Mouse (Mus musculus) adipocyte (in vitro differentiated cells): ENCODE results near the gene Sppl3.

Experiments
- DNase-seq: peaks from one replicate; pipeline ENCODE4 v3.0.0-alpha.2; 2016; ENCODE audit warnings: low spot score

Gene Sppl3

GRCm38 (mm10) chr5:115126578-115127312, 115.8 kb downstream of the Sppl3 start:
- no peak for DNase-seq

- no peak for DNase-seq
Measured at GRCm38 (mm10) chr5:115127421-115128179, 116.7 kb downstream of the Sppl3 start.

GRCm38 (mm10) chr5:115129328-115129727, 118.4 kb downstream of the Sppl3 start:
- DNase-seq = no peak

- no peak for DNase-seq
Measured at GRCm38 (mm10) chr5:115132465-115132864, 121.5 kb downstream of the Sppl3 start.

- DNase-seq = no peak
Measured at GRCm38 (mm10) chr5:115133358-115134066, 122.6 kb downstream of the Sppl3 start.

- DNase-seq = peak; percentile 93
Measured at GRCm38 (mm10) chr5:115134234-115135165, 123.6 kb downstream of the Sppl3 start, which contains the start of gene Unc119b. Gene Unc119b, minus strand, starts transcription at chr5:115134975.

GRCm38 (mm10) chr5:115139124-115139523, 128.2 kb downstream of the Sppl3 start:
- DNase-seq = no peak

GRCm38 (mm10) chr5:115140726-115141125, 129.8 kb downstream of the Sppl3 start:
- DNase-seq = no peak

- no peak for DNase-seq
Measured at GRCm38 (mm10) chr5:115142166-115142697, 131.3 kb downstream of the Sppl3 start.

- no peak for DNase-seq
Measured at GRCm38 (mm10) chr5:115143552-115143951, 132.6 kb downstream of the Sppl3 start.

- DNase-seq = no peak
Measured at GRCm38 (mm10) chr5:115144471-115144870, 133.5 kb downstream of the Sppl3 start.

GRCm38 (mm10) chr5:115145253-115145968, 134.5 kb downstream of the Sppl3 start:
- no peak for DNase-seq

GRCm38 (mm10) chr5:115145976-115146746, 135.2 kb downstream of the Sppl3 start:
- DNase-seq = no peak

GRCm38 (mm10) chr5:115146747-115147130, 135.8 kb downstream of the Sppl3 start:
- no peak for DNase-seq

GRCm38 (mm10) chr5:115147388-115147787, 136.5 kb downstream of the Sppl3 start:
- no peak for DNase-seq

GRCm38 (mm10) chr5:115148378-115148777, 137.4 kb downstream of the Sppl3 start:
- no peak for DNase-seq
